Mouse (Mus musculus) small intestine, adult 2 months (tissue): ENCODE measurements around the gene Sel1l. TPM values are rescaled to one million over a fixed set of nuclear protein-coding genes. Genes with fewer than 3 reads are reported as not detected.
A peak's percentile ranks its signal among the peaks of the same experiment; 100 is the strongest.
"Not testable (repeated sequence)": the region's sequence is repeated elsewhere in the genome, so short reads cannot be mapped to it uniquely, and the experiment has no call there.

Source experiments
- H3K27ac ChIP-seq: fragments of 200-500 bp; 2 replicates; pipeline ENCODE4 v1.5.1; 2012; ENCODE audit warnings: low read depth, low read length, control low read depth, inconsistent platforms; ENCODE audit not compliant: insufficient read depth
- H3K27me3 ChIP-seq: fragments of 200-500 bp; 2 replicates; pipeline ENCODE4 v1.6.1; 2012; ENCODE audit warnings: mild to moderate bottlenecking, moderate library complexity, low read length, inconsistent platforms; ENCODE audit not compliant: control insufficient read depth, insufficient read depth
- H3K36me3 ChIP-seq: fragments of 200-500 bp; 2 replicates; pipeline ENCODE4 v1.6.1; 2012; ENCODE audit warnings: mild to moderate bottlenecking, low read length, control low read depth, inconsistent platforms; ENCODE audit not compliant: control insufficient read depth, insufficient read depth
- H3K4me1 ChIP-seq: fragments of 200-500 bp; 2 replicates; pipeline ENCODE4 v1.6.1; 2012; ENCODE audit warnings: low read length, inconsistent platforms, mixed read lengths; ENCODE audit not compliant: control insufficient read depth, insufficient read depth, insufficient read length
- H3K4me3 ChIP-seq: fragments of 200-500 bp; 2 replicates; pipeline ENCODE4 v1.5.1; 2012; ENCODE audit warnings: low read depth, mild to moderate bottlenecking, control low read depth, inconsistent platforms, low read length, moderate library complexity
- CTCF ChIP-seq: fragments of 200-500 bp; IDR thresholded peaks from 2 replicates; pipeline ENCODE4 v1.5.1; 2012; ENCODE audit warnings: low read depth, mild to moderate bottlenecking, control low read depth, inconsistent platforms, low read length, moderate library complexity, mixed read lengths; ENCODE audit not compliant: insufficient replicate concordance, insufficient read length; ENCODE audit errors: extremely low read depth
- POLR2A ChIP-seq: fragments of 200-500 bp; IDR thresholded peaks from 2 replicates; pipeline ENCODE4 v1.6.1; 2012; ENCODE audit warnings: low read depth, mild to moderate bottlenecking, control low read depth, inconsistent platforms, low read length, moderate library complexity
- WGBS: fragments of 180-500 bp; shearing (Covaris S2); methylation state at CpG from one replicate; pipeline ENCODE4 v1.1.7; 2018; 5-methylcytosine and 5-hydroxymethylcytosine counted together
- polyA plus RNA-seq: library from polyadenylated mRNA; depleted of rRNA; stranded (reverse); fragments of >200 nt; gene quantifications from 2 replicates; pipeline ENCODE4 v1.2.3, GENCODE M21; 2012

The Sel1l gene
- polyA plus RNA-seq, 1 experiment, result 90.0 TPM

DNA sequence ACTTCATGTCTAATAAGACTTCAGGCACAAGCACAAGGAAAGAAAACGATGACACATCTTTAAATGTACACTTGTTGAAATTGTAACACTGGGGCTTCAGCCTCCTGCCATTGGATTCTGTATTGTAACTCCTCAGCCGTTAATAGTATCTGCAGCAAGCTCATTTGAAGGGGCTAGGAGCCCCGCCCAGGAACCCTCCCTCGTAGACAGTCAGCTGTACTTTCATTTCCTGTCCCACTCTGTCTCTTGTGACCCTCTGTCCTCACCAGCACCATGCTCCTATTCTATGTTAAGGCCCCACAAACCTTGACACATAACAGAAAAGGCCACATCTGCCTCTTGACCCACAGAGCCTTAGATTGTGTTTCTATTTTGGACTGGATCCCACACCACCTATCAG, 57.1 kb downstream of the Sel1l start:
- Histone ChIP-seq H3K4me3 (no peak overlapping the region), H3K27me3 (no peaks in the 10 kb centered on the region), H3K4me1 (no peaks in the 10 kb centered on the region), H3K36me3 (no peaks in the 10 kb centered on the region), H3K27ac (no peak overlapping the region)
- TF ChIP-seq CTCF, result no peak
- TF ChIP-seq POLR2A, result no peak
- 48% methylated on average over 4 of the region's 4 CpGs for WGBS

DNA sequence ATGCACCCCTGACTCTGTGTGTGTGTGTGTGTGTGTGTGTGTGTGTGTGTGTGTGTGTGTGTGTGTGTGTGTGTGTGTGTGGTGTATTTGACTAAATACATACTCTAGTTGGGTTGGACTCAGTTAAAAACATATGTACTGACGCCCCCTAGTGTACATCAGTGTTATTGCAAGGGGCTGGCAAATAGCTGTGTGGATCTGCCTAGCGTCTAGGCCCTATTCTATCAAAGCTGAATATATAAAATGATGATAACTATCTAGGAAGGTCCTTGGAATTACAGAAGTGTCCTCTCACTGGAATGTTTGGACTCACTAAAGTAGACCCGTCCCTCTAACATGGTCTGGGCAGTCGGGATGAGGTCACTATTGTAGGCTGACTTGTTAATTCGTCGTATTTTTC, 59.2 kb downstream of the Sel1l start:
- WGBS, result 54% methylated on average over 6 of the region's 6 CpGs
- no peaks in the 10 kb centered on the region; the same call in 1 of the 2 replicates for H3K4me1 ChIP-seq
- H3K27me3 ChIP-seq, result no peaks in the 10 kb centered on the region

DNA sequence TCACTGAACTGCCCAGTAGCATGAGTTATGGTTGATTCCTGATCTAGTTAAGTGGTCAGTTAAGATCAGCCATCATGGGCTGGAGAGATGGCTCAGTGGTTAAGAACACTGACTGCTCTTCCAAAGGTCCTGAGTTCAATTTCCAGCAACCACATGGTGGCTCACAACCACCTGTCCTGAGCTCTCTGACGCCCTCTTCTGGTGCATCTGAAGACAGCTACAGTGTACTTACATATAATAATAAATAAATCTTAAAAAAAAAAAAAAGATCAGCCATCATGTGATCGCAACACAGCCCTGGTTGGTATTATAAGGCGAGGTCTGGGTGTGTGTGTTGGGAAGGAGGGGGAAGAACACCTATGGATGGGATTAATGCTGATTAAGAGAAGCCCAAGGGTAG, 60.5 kb downstream of the Sel1l start:
- TF ChIP-seq CTCF, result peak; percentile 18; the same call in 1 of the 2 replicates
- WGBS, result 53% methylated on average over 3 of the region's 3 CpGs
- H3K4me1 ChIP-seq, H3K27me3 ChIP-seq, H3K4me3 ChIP-seq, H3K27ac ChIP-seq, H3K36me3 ChIP-seq: not testable (repeated sequence)

More for the DNA sequence above, 59.2 kb downstream of the Sel1l start:
- no peak overlapping the region for H3K4me3 ChIP-seq
- no peak for TF ChIP-seq CTCF
- TF ChIP-seq POLR2A, result no peak
- H3K27ac ChIP-seq, result no peak overlapping the region
- no peaks in the 10 kb centered on the region for H3K36me3 ChIP-seq

DNA sequence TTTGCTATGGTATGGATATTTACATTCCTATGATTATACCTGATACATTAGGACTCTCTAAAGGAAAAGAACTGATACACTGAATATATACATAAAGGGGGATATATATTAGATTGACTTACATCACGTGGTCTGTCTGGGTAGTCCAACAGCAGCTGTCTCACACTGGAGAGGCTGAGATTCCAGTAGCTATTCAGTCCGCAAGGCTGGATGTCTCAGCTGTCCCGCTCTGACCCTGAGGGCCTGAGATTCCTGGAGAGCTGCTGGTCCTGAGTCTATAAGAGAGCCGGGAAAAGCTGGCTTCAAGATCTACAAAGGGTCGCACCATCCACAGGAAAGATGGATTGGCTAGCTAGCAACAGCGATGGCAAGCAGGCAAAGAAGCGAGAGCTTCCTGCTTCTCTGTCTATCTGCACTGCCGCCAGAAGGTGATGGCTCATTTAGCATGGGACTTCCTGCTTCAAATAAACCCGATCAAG, 61.0 kb downstream of the Sel1l start, which contains the start of gene Ston2:
Ston2 (minus strand) TSS at position 429 of the 479 bp plus-strand sequence.
- Histone ChIP-seq H3K36me3 (no peaks in the 10 kb centered on the region), H3K27ac (no peak within 1 kb of the TSS), H3K4me3 (no peak within 1 kb of the TSS), H3K4me1 (no peaks in the 10 kb centered on the region; the same call in 1 of the 2 replicates), H3K27me3 (no peaks in the 10 kb centered on the region)
- WGBS, result 67% methylated on average over 9 of the region's 9 CpGs
- TF ChIP-seq POLR2A (no peak), CTCF (no peak)

DNA sequence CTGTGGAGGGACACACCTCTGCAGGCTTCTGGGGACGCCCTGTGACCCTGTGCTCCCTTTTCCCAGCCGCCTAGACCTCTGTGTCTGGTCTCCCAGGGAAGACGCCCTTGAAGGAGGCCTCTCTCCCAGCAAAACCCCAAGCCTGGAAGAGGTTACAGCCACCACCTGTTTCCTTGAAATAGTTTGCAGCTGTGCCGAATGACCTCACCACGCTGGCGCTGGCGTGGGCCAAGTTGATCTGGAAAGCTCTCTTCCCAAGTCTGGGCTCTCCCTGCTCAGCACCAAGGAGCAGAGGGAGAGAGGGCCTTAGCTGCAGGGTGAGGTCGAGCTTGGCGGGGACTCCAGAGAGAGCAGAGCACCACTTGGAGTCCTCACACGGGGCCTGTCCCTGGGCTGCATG, 62.6 kb downstream of the Sel1l start:
- 17% methylated on average over 10 of the region's 10 CpGs for WGBS
- TF ChIP-seq POLR2A, result no peak
- no peak for TF ChIP-seq CTCF
- Histone ChIP-seq H3K27ac (no peak overlapping the region), H3K4me1 (no peaks in the 10 kb centered on the region; the same call in 1 of the 2 replicates), H3K36me3 (no peaks in the 10 kb centered on the region), H3K4me3 (no peak overlapping the region), H3K27me3 (no peaks in the 10 kb centered on the region)

DNA sequence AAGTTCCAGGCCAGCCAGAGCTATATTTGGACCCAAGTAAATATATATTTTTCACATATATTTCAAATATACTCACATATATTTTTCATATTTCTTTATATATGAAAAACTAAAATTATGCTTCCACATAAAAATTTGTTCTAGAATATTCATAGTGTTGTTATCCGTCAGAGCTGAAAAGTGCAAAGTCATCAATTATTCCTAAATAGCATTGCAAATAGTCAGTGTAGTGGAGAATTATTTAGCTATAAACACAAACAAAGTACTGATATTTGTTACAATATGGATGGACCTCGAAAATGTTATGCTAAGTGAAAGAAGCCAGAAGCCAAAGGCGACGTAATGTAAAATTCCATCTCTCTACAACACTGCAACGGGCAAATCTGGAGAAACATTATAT, 67.5 kb downstream of the Sel1l start:
- H3K4me1 ChIP-seq, result peaks cover 4% of the 10 kb centered on the region
- H3K4me3 ChIP-seq, result no peak overlapping the region
- TF ChIP-seq CTCF (no peak), POLR2A (no peak)
- 91% methylated on average over 5 of the region's 5 CpGs for WGBS
- no peaks in the 10 kb centered on the region for H3K36me3 ChIP-seq
- H3K27me3 ChIP-seq, result no peaks in the 10 kb centered on the region
- no peak overlapping the region for H3K27ac ChIP-seq

DNA sequence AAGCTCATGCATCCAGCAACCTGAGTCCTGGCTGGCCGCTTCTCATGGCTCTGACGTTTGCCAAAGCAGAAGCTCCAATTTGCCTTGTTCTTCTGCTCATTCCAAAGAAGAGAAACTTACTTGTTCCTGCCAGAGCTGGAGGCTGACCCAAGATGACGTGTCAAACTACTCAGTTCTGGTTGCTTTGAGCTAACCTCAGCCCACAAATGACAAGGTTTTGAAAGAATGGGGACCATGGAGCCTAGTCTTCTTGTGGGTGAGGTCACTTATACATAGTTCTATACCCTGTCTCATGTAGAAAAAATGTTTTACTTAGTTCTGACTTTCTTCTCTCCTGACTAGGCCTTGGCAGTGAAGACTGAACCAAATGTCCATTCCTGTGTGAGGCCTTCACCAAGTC, 68.4 kb downstream of the Sel1l start:
- Histone ChIP-seq H3K36me3 (no peaks in the 10 kb centered on the region), H3K4me3 (no peak overlapping the region), H3K27ac (no peak overlapping the region), H3K27me3 (no peaks in the 10 kb centered on the region), H3K4me1 (peaks cover 4% of the 10 kb centered on the region; the same call in 1 of the 2 replicates)
- 85% methylated on average over 3 of the region's 3 CpGs for WGBS
- no peak for TF ChIP-seq POLR2A
- TF ChIP-seq CTCF, result no peak
